Mouse (Mus musculus) brain, embryonic 14.5 days (tissue): ENCODE data around the gene Orai1. TPM values are rescaled to one million over a fixed set of nuclear protein-coding genes. Genes with fewer than 3 reads are reported as not detected.
A peak's percentile ranks its signal among the peaks of the same experiment; 100 is the strongest.

Source experiments
- DNase-seq: peaks from one replicate; pipeline ENCODE4 v3.0.0-alpha.2; 2011; ENCODE audit warnings: low read depth
- CTCF ChIP-seq: fragments of 200-500 bp; IDR thresholded peaks from 2 replicates; pipeline ENCODE4 v1.5.1; 2012; ENCODE audit warnings: inconsistent platforms, mild to moderate bottlenecking, moderate library complexity, borderline replicate concordance; ENCODE audit not compliant: insufficient read depth, insufficient read length; ENCODE audit errors: extremely low read depth
- POLR2A ChIP-seq: fragments of 200-500 bp; IDR thresholded peaks from 2 replicates; pipeline ENCODE4 v1.6.1; 2012; ENCODE audit warnings: mild to moderate bottlenecking, inconsistent platforms, borderline replicate concordance; ENCODE audit not compliant: poor library complexity, insufficient read depth, insufficient read length, severe bottlenecking; ENCODE audit errors: extremely low read depth
- polyA plus RNA-seq: library from polyadenylated mRNA; depleted of rRNA; stranded (reverse); fragments of >200 nt; gene quantifications from 2 replicates; pipeline ENCODE4 v1.2.3, GENCODE M21; 2012

Orai1 gene
- polyA plus RNA-seq, 1 experiment: 21.2 TPM

DNA sequence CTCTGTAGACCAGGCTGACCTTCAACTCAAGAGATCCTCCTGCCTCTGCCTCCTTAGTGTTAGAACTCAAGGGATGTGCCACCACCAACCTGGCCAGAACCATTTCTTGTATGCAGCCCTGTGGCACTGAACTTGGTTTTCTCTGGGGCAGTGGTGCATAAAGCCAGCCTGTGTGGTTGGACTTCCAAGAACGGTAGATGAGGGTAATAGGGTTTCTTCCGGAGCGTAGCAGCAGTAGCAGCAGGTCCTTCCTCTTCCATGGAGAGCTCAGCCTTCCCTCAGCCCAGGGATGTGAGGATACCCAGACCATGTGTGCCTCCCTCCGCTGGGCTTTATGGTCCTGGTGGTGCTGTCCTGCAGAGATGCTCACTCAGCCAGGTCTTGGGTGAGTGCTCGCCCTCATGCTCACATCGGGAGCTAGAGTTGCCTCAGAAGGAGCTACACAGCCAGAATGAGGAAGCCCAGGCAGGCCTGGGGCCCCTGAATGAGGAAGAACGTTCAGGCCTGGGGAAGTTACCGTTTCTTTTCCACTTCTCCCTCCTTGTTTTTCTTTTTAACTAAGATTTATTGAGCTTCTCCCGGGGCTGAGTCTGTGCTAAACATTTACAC lies 10.2 kb downstream of the Orai1 start:
- no peak for DNase-seq
- TF ChIP-seq POLR2A (no peak), CTCF (no peak)

DNA sequence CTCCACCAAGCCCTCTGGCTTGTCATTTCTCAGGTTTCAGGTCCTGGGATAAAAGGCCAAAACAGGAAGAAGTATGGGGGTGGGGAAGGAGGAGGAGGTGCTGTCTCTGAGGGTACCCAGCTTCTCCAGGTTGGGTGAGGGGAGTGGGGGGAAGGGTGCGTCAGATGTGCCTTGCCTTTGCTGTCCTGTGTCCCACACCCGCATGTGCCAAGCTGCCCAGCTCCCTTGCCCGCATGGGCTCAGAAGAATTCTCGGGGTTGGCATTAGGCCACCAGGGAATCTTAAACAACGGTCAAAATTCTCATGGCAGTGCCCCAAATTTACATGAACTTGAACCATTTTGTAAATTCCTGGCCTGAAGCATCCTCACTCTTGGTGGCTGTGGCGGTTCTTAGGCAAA lies 11.5 kb downstream of the Orai1 start:
- no peak for DNase-seq
- TF ChIP-seq CTCF (no peak), POLR2A (no peak)

- TF ChIP-seq POLR2A: no peak
- no peak for TF ChIP-seq CTCF
- no peak for DNase-seq
These were observed 12.6 kb downstream of the Orai1 start for GRCm38 (mm10) chr5:123027436-123027835.

- no peak for TF ChIP-seq CTCF
- no peak for TF ChIP-seq POLR2A
- no peak for DNase-seq
These were observed 14.9 kb downstream of the Orai1 start for GRCm38 (mm10) chr5:123029729-123030128.

DNA sequence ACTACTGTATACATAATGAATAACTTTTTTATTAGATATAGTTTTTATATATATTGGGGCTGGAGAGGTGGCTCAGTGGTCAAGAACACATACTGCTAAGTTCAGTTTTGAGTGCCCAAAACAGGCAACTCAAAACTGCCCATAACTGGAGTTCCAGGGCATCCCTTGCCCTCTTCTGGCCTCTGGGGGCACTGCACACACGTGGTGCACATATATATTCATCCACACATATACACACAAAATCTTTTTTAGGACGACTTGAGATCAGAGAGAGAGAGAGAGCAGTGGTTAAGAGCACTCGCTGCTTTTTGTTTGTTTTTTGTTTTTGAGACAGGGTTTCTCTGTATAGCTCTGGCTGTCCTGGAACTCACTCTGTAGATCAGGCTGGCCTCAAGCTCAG lies 16.4 kb downstream of the Orai1 start:
- no peak for TF ChIP-seq CTCF
- TF ChIP-seq POLR2A: no peak

DNA sequence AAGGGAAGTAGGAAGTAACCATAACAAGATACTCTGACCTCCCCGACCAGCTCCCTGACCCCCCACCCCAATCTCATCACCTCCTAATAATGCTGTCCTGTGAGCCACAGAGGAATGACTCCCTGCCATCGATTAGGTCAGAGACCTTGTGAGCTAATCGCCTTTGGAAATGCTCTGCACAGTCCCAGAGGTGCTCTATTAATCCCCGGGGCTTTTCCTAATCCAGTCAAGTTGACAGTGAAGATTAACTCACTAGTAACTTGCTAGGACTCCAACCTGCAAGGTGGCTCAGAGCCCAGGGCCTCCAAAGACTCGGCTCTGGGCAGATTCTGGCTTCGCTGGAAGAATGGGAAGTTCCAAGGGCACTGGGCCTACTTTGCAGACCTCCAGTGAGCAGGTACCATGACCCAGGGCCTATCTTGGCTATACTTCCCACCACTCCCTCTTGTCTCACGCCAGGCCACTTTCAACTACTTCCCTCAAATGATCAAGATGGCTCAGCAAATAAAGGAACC lies 18.8 kb downstream of the Orai1 start:
- DNase-seq: no peak
- no peak for TF ChIP-seq POLR2A
- no peak for TF ChIP-seq CTCF

More for the DNA sequence above, 16.4 kb downstream of the Orai1 start:
- no peak for DNase-seq

- no peak for TF ChIP-seq CTCF
- TF ChIP-seq POLR2A: no peak
- no peak for DNase-seq
These were observed 20.2 kb downstream of the Orai1 start for GRCm38 (mm10) chr5:123035089-123035488.

DNA sequence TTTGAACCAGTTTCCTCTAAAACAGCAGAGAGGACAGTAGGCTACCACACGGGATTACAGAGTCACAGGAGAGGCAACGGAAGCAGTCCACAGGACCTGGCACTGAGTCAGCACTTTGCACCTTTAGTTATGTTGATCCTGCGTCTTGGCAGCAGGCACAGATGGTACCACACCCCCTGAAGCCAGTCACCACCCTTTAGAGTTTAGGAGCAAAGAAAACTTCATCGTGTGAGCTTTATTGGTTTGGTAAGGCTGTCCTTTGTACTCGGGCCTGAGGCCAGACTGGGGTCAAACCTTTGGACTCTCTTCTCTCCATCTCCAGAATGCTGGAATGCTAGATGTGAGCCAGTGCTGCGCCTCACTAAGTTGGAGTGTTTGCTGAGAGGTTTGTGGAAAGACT lies 20.7 kb downstream of the Orai1 start:
- TF ChIP-seq POLR2A (no peak), CTCF (no peak)
- peak; percentile 58 for DNase-seq

DNA sequence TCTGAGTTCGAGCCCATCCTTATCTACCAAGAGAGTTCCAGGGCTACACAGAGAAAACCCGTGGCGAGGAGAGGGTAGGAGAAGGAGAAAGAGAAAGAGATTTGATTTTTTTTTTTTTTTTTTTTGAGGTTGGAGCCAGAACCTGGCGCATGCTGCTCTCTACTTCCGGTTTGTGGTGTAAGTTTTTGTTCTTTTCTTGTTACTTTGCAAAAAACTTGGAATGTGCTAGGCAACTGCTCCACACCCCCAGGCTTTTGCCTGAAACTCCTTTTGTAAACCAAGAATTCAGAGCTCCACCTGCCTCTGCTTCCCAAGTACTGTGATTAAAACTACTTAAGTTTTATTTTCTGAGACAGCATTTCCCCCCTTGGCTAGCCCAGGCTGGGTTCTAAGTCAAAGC lies 23.2 kb downstream of the Orai1 start:
- no peak for DNase-seq
- TF ChIP-seq POLR2A (no peak), CTCF (no peak)

DNA sequence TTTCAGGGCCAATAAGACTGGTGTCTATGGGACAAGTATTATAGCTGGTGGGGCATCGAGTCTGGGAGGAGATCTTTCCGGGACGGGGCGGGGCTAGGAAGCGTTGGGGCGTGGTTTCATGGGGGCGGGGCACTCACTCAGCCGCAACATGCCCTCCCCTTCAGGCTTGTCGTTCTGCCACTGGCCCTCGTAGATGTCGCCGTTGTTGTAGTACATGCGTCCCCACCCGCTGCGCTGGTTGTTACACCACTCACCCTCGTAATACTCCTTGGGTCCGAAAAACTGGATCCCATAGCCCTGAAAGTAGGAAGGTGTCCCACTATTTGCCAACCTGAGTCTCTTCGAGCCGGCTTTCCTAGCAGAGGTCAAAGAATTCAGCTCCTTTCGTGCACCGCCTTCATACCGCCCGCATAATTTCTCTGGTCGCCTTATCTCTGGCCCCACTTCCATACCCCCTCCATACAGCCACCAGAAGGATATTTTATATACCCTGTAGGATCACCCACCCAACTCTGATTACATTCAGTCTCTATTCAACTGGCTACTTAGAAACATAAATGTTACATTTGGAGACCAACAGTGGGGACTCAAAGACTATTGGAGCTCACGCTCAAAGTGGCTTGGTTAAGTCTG lies 24.4 kb downstream of the Orai1 start:
- no peak for TF ChIP-seq POLR2A
- TF ChIP-seq CTCF: no peak
- DNase-seq: peak; percentile 47

DNA sequence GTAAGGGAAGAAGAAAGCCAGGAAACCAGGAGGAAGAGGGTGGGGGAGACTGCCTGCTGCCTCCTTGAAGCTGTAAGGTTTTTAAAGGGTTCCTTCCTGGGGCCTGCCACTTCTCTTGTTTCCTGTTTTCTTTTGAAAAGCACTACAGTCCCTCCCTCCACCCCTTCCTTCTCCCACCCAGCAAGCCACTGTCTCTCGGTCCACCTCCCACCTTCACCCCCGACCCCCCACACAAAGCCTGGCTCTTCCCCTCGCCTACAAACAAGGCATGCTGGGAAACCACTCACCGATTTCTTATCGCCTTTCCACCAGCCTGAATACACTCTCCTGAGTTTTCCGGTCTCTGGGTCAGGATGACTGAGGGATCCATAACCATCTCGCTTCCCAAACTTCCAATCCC lies 25.9 kb downstream of the Orai1 start:
- TF ChIP-seq POLR2A (no peak), CTCF (no peak)
- no peak for DNase-seq

DNA sequence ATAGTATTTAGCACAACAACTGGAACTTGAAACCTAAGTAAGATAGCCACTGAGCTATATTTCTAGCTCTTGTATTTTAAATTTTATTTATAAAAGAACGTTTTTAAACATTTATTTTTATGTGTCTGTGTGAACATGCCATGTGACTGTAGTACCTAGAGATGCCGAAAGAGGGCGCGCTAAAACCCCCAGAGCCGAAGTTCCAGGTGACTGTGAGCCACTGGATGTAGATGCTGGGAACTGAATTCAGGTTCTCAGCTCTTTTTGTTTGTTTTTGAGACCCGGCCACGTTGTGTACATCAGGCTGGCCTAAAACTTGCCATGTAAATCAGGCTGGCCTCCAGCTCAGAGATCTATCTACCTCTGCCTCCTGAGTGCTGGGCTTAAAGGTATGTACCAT lies 29.0 kb downstream of the Orai1 start:
- DNase-seq: no peak
- no peak for TF ChIP-seq POLR2A
- TF ChIP-seq CTCF: peak; percentile 57; the same call in 1 of the 2 replicates
